Mouse (Mus musculus) Muller cell, postnatal 12 days (primary cell): ENCODE measurements around the gene Tmem45a2.
A peak's percentile ranks its signal among the peaks of the same experiment; 100 is the strongest.
"Not testable (repeated sequence)": the region's sequence is repeated elsewhere in the genome, so short reads cannot be mapped to it uniquely, and the experiment has no call there.

ENCODE experiments used
- DNase-seq: peaks from one replicate; pipeline ENCODE4 v3.0.0-alpha.2; 2015; ENCODE audit errors: inconsistent ontology term

The Tmem45a2 gene

GRCm38 (mm10) chr16:57071132-57071639 lies at the start of gene Tmem45a2:
Tmem45a2 (minus strand) TSS chr16:57071372.
- DNase-seq = no peak

- DNase-seq = no peak
Measured at GRCm38 (mm10) chr16:57117562-57117961, 46.4 kb upstream of the Tmem45a2 start.

GRCm38 (mm10) chr16:57116066-57116465 lies 44.9 kb upstream of the Tmem45a2 start:
- DNase-seq = no peak

GRCm38 (mm10) chr16:57106185-57106960 lies 35.2 kb upstream of the Tmem45a2 start:
- no peak for DNase-seq

- DNase-seq = no peak
Measured at GRCm38 (mm10) chr16:57101174-57101573, 30.0 kb upstream of the Tmem45a2 start.

- no peak for DNase-seq
Measured at GRCm38 (mm10) chr16:57099572-57100237, 28.5 kb upstream of the Tmem45a2 start.

GRCm38 (mm10) chr16:57098468-57099144 lies 27.4 kb upstream of the Tmem45a2 start:
- DNase-seq = peak; percentile 72

GRCm38 (mm10) chr16:57092911-57093605 lies 21.9 kb upstream of the Tmem45a2 start:
- DNase-seq = no peak

GRCm38 (mm10) chr16:57092460-57092859 lies 21.3 kb upstream of the Tmem45a2 start:
- peak; percentile 25 for DNase-seq

- DNase-seq = no peak
Measured at GRCm38 (mm10) chr16:57079577-57079976, 8.4 kb upstream of the Tmem45a2 start.

- peak; percentile 11 for DNase-seq
Measured at GRCm38 (mm10) chr16:57075986-57076385, 4.8 kb upstream of the Tmem45a2 start.

- DNase-seq = no peak
Measured at GRCm38 (mm10) chr16:57062045-57062444, 9.1 kb downstream of the Tmem45a2 start.

- DNase-seq = no peak
Measured at GRCm38 (mm10) chr16:57056995-57057394, 14.2 kb downstream of the Tmem45a2 start.

GRCm38 (mm10) chr16:57049974-57050373 lies 21.2 kb downstream of the Tmem45a2 start:
- peak; percentile 88 for DNase-seq

GRCm38 (mm10) chr16:57038600-57038999 lies 32.6 kb downstream of the Tmem45a2 start:
- no peak for DNase-seq

- no peak for DNase-seq
Measured at GRCm38 (mm10) chr16:57030150-57030885, 40.9 kb downstream of the Tmem45a2 start.

GRCm38 (mm10) chr16:56998283-56998682 lies 72.9 kb downstream of the Tmem45a2 start:
- not testable (repeated sequence) for DNase-seq
